Mouse (Mus musculus) bone marrow, adult 2 months (tissue): ENCODE measurements around the gene Cdh23.

Experiments used
- CTCF ChIP-seq: fragments of 200-500 bp; IDR thresholded peaks from 2 replicates; pipeline ENCODE4 v1.5.1; 2011; ENCODE audit warnings: low read length, control low read depth; ENCODE audit not compliant: control insufficient read depth, insufficient read depth
- POLR2A ChIP-seq: fragments of 200-500 bp; IDR thresholded peaks from 2 replicates; pipeline ENCODE4 v1.6.1; 2011; ENCODE audit warnings: low read depth, mild to moderate bottlenecking, control low read depth, low read length, borderline replicate concordance; ENCODE audit not compliant: control insufficient read depth

DNA sequence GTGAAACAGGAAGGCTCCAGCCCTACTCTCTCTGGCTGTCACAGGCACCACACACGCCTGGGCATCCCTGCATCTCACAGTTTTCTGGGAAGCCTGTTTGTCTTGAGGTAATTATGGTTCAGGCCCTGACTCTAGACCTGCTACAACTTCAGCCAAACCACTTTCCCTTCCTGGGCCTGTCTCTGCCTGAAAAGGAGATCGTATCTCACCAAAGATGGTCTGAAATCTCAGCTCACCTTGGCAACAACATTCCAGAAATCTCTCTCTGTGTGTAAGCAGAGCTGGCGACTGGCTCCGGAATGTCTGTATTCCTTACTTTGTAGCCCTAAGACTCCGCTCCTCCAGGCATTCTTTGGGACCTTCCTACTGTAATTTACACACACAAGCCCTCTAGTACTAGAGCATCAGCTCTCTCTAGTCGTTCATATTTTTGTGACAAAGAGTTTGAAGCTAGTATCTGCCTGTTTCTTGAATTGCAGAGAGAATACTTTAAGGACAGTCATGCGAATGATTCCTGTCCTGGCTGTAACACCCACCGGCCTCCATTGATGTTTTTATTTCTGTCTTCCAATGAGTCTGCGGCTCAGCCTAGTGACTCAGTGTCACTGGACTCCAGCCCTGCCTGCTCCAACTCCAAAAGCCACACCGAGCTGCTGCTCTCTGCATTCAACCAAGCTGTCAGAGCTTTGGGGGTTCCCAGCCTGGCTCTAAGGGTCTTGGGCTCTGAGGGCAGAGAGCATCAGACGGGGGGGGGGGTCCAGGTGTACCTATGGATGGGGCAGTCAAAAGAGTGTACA is 341.2 kb downstream of the Cdh23 start:
- TF ChIP-seq CTCF, result no peak
- TF ChIP-seq POLR2A, result no peak
